Mouse (Mus musculus): ENCODE results near the gene Adgrb3.

Adgrb3 gene

GRCm38 (mm10) chr1:25706299-25706698, 123.2 kb downstream of the Adgrb3 start:
- Histone ChIP-seq H3K36me3 (ENCODE audit: insufficient read depth, low read length) (no peaks in the 10 kb centered on the region), H3K27me3 (ENCODE audit: insufficient read depth, low read length) (no peaks in the 10 kb centered on the region), H3K9me3 (ENCODE audit: low read length) (no peaks in the 10 kb centered on the region), H3K4me3 (replicated peaks; ENCODE audit: low read length) (no peak overlapping the region), H3K4me1 (replicated peaks; ENCODE audit: low read depth, low read length) (no peaks in the 10 kb centered on the region)
- TF ChIP-seq POU5F1 (IDR thresholded peaks at IDR 0.05; ENCODE audit: borderline replicate concordance, low read length) = no peak
- TF ChIP-seq NANOG (IDR thresholded peaks at IDR 0.05; ENCODE audit: borderline replicate concordance, low read length) = no peak
- no peak for TF ChIP-seq CTCF (conservative IDR thresholded peaks at IDR 0.05; ENCODE audit: low read length)

- Histone ChIP-seq H3K36me3 (ENCODE audit: insufficient read depth, low read length) (no peaks in the 10 kb centered on the region), H3K4me3 (replicated peaks; ENCODE audit: low read length) (no peak overlapping the region), H3K9me3 (ENCODE audit: low read length) (no peaks in the 10 kb centered on the region), H3K4me1 (replicated peaks; ENCODE audit: low read depth, low read length) (no peaks in the 10 kb centered on the region), H3K27me3 (ENCODE audit: insufficient read depth, low read length) (no peaks in the 10 kb centered on the region)
- TF ChIP-seq CTCF (conservative IDR thresholded peaks at IDR 0.05; ENCODE audit: low read length) (no peak), NANOG (IDR thresholded peaks at IDR 0.05; ENCODE audit: borderline replicate concordance, low read length) (no peak), POU5F1 (IDR thresholded peaks at IDR 0.05; ENCODE audit: borderline replicate concordance, low read length) (no peak)
Measured at GRCm38 (mm10) chr1:25698702-25699250, 130.7 kb downstream of the Adgrb3 start.

GRCm38 (mm10) chr1:25697179-25697578, 132.3 kb downstream of the Adgrb3 start:
- no peak for TF ChIP-seq POU5F1 (IDR thresholded peaks at IDR 0.05; ENCODE audit: borderline replicate concordance, low read length)
- no peak for TF ChIP-seq NANOG (IDR thresholded peaks at IDR 0.05; ENCODE audit: borderline replicate concordance, low read length)
- no peak for TF ChIP-seq CTCF (conservative IDR thresholded peaks at IDR 0.05; ENCODE audit: low read length)
- Histone ChIP-seq H3K4me3 (replicated peaks; ENCODE audit: low read length) (no peak overlapping the region), H3K36me3 (ENCODE audit: insufficient read depth, low read length) (no peaks in the 10 kb centered on the region), H3K4me1 (replicated peaks; ENCODE audit: low read depth, low read length) (no peaks in the 10 kb centered on the region), H3K27me3 (ENCODE audit: insufficient read depth, low read length) (no peaks in the 10 kb centered on the region), H3K9me3 (ENCODE audit: low read length) (no peaks in the 10 kb centered on the region)

GRCm38 (mm10) chr1:25696771-25697170, 132.7 kb downstream of the Adgrb3 start:
- Histone ChIP-seq H3K36me3 (ENCODE audit: insufficient read depth, low read length) (no peaks in the 10 kb centered on the region), H3K4me1 (replicated peaks; ENCODE audit: low read depth, low read length) (no peaks in the 10 kb centered on the region), H3K27me3 (ENCODE audit: insufficient read depth, low read length) (no peaks in the 10 kb centered on the region), H3K9me3 (ENCODE audit: low read length) (no peaks in the 10 kb centered on the region), H3K4me3 (replicated peaks; ENCODE audit: low read length) (no peak overlapping the region)
- peak; percentile 52 for TF ChIP-seq CTCF (conservative IDR thresholded peaks at IDR 0.05; ENCODE audit: low read length)
- no peak for TF ChIP-seq POU5F1 (IDR thresholded peaks at IDR 0.05; ENCODE audit: borderline replicate concordance, low read length)
- TF ChIP-seq NANOG (IDR thresholded peaks at IDR 0.05; ENCODE audit: borderline replicate concordance, low read length) = no peak

- peaks cover 8% of the 10 kb centered on the region for H3K9me3 ChIP-seq (ENCODE audit: low read length)
- H3K4me3 ChIP-seq (replicated peaks; ENCODE audit: low read length) = no peak overlapping the region
- TF ChIP-seq CTCF (conservative IDR thresholded peaks at IDR 0.05; ENCODE audit: low read length) = no peak
- TF ChIP-seq POU5F1 (IDR thresholded peaks at IDR 0.05; ENCODE audit: borderline replicate concordance, low read length) = no peak
- no peak for TF ChIP-seq NANOG (IDR thresholded peaks at IDR 0.05; ENCODE audit: borderline replicate concordance, low read length)
Measured at GRCm38 (mm10) chr1:25682118-25682517, 147.4 kb downstream of the Adgrb3 start.

GRCm38 (mm10) chr1:25679656-25680055, 149.9 kb downstream of the Adgrb3 start:
- Histone ChIP-seq H3K36me3 (ENCODE audit: insufficient read depth, low read length) (no peaks in the 10 kb centered on the region), H3K4me1 (replicated peaks; ENCODE audit: low read depth, low read length) (no peaks in the 10 kb centered on the region)
- no peak for TF ChIP-seq NANOG (IDR thresholded peaks at IDR 0.05; ENCODE audit: borderline replicate concordance, low read length)
- TF ChIP-seq CTCF (conservative IDR thresholded peaks at IDR 0.05; ENCODE audit: low read length) = no peak
- TF ChIP-seq POU5F1 (IDR thresholded peaks at IDR 0.05; ENCODE audit: borderline replicate concordance, low read length) = no peak

More at GRCm38 (mm10) chr1:25682118-25682517, 147.4 kb downstream of the Adgrb3 start:
- Histone ChIP-seq H3K36me3 (ENCODE audit: insufficient read depth, low read length) (no peaks in the 10 kb centered on the region), H3K4me1 (replicated peaks; ENCODE audit: low read depth, low read length) (no peaks in the 10 kb centered on the region), H3K27me3 (ENCODE audit: insufficient read depth, low read length) (no peaks in the 10 kb centered on the region)

GRCm38 (mm10) chr1:25652717-25653116, 176.8 kb downstream of the Adgrb3 start:
- TF ChIP-seq NANOG (IDR thresholded peaks at IDR 0.05; ENCODE audit: borderline replicate concordance, low read length) (no peak), CTCF (conservative IDR thresholded peaks at IDR 0.05; ENCODE audit: low read length) (no peak)
- Histone ChIP-seq H3K36me3 (ENCODE audit: insufficient read depth, low read length) (no peaks in the 10 kb centered on the region), H3K9me3 (ENCODE audit: low read length) (no peaks in the 10 kb centered on the region), H3K4me1 (replicated peaks; ENCODE audit: low read depth, low read length) (no peaks in the 10 kb centered on the region), H3K4me3 (replicated peaks; ENCODE audit: low read length) (no peak overlapping the region), H3K27me3 (ENCODE audit: insufficient read depth, low read length) (no peaks in the 10 kb centered on the region)

More at GRCm38 (mm10) chr1:25679656-25680055, 149.9 kb downstream of the Adgrb3 start:
- H3K27me3 ChIP-seq (ENCODE audit: insufficient read depth, low read length) = no peaks in the 10 kb centered on the region
- H3K4me3 ChIP-seq (replicated peaks; ENCODE audit: low read length) = no peak overlapping the region
- H3K9me3 ChIP-seq (ENCODE audit: low read length) = peaks cover 8% of the 10 kb centered on the region

- no peak for TF ChIP-seq POU5F1 (IDR thresholded peaks at IDR 0.05; ENCODE audit: borderline replicate concordance, low read length)
- no peak for TF ChIP-seq NANOG (IDR thresholded peaks at IDR 0.05; ENCODE audit: borderline replicate concordance, low read length)
- TF ChIP-seq CTCF (conservative IDR thresholded peaks at IDR 0.05; ENCODE audit: low read length) = no peak
- Histone ChIP-seq H3K4me3 (replicated peaks; ENCODE audit: low read length) (no peak overlapping the region), H3K27me3 (ENCODE audit: insufficient read depth, low read length) (no peaks in the 10 kb centered on the region), H3K4me1 (replicated peaks; ENCODE audit: low read depth, low read length) (no peaks in the 10 kb centered on the region), H3K9me3 (ENCODE audit: low read length) (no peaks in the 10 kb centered on the region), H3K36me3 (ENCODE audit: insufficient read depth, low read length) (no peaks in the 10 kb centered on the region)
Measured at GRCm38 (mm10) chr1:25644256-25644655, 185.3 kb downstream of the Adgrb3 start.

GRCm38 (mm10) chr1:25621458-25621857, 208.0 kb downstream of the Adgrb3 start:
- H3K9me3 ChIP-seq (ENCODE audit: low read length) = no peaks in the 10 kb centered on the region
- H3K4me1 ChIP-seq (replicated peaks; ENCODE audit: low read depth, low read length) = no peaks in the 10 kb centered on the region
- H3K4me3 ChIP-seq (replicated peaks; ENCODE audit: low read length) = no peak overlapping the region
- no peaks in the 10 kb centered on the region for H3K27me3 ChIP-seq (ENCODE audit: insufficient read depth, low read length)
- H3K36me3 ChIP-seq (ENCODE audit: insufficient read depth, low read length) = no peaks in the 10 kb centered on the region
- TF ChIP-seq NANOG (IDR thresholded peaks at IDR 0.05; ENCODE audit: borderline replicate concordance, low read length) (no peak), POU5F1 (IDR thresholded peaks at IDR 0.05; ENCODE audit: borderline replicate concordance, low read length) (no peak), CTCF (conservative IDR thresholded peaks at IDR 0.05; ENCODE audit: low read length) (no peak)

Measured in E14TG2a.4 (cell line).